Mouse (Mus musculus): Measurements from ENCODE around the gene Agtpbp1.

DNA sequence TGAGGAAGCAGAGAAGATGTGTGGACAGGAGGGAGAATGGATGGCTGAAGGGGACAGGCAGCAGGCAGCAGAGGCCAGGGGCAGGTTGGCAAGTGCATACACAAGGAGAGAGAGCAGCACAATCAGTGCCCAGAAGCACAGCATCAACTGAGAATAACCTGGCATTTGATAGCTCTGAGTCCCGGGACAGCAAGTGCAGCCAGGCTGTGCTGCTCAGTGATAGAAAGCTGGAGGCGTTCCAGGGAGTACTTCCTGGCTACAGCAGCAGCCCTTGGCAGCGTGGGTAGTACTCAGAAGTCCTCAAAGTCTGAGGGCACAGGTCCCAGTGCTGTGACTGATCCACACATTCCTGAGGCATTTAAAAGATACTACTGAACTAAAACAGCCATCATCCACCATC, 117.4 kb downstream of the Agtpbp1 start:
- TF ChIP-seq CTCF (IDR thresholded peaks at IDR 0.05; ENCODE audit: low read depth) (no peak), EP300 (IDR thresholded peaks at IDR 0.05; ENCODE audit: low read depth) (peak; percentile 76)

All from heart, postnatal 0 days (tissue).